Mouse (Mus musculus): ENCODE data around the gene Acrv1.
"Not testable (repeated sequence)": the region's sequence is repeated elsewhere in the genome, so short reads cannot be mapped to it uniquely, and the experiment has no call there.

Acrv1 gene

GRCm38 (mm10) chr9:36692920-36693319, at the start of gene Acrv1:
Gene Acrv1, plus strand, starts transcription at chr9:36693220.
- no peak for DNase-seq (ENCODE audit: extremely low read depth, low read depth)

GRCm38 (mm10) chr9:36643276-36643675, 49.7 kb upstream of the Acrv1 start, which contains the start of gene A630095E13Rik:
Gene A630095E13Rik, minus strand, starts transcription at chr9:36643376.
- DNase-seq (ENCODE audit: extremely low read depth, low read depth): not testable (repeated sequence)

DNA sequence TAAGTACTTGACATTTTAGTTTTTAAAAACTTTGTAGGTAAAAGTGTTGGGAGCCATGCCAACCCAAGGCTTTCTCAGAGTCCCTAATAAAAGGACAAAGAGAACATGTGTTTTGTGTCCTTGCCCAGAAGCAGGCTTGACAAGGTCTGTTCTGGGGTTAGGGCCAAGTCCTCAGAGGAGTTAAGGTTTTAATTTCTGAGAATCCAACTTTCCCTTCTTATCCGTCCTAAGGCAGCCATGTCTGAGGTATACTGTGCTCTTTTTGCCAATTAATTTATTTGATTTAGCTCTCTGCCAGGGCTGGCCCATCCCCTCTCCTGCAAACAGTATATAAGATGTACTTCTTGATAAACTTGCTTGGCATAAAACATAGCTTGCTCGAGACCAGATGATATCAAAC, 11.6 kb upstream of the Acrv1 start:
- peak; percentile 17 for DNase-seq (ENCODE audit: extremely low read depth, low read depth)

GRCm38 (mm10) chr9:36687329-36687728, 5.7 kb upstream of the Acrv1 start:
- peak; percentile 14 for DNase-seq (ENCODE audit: extremely low read depth, low read depth)

DNA sequence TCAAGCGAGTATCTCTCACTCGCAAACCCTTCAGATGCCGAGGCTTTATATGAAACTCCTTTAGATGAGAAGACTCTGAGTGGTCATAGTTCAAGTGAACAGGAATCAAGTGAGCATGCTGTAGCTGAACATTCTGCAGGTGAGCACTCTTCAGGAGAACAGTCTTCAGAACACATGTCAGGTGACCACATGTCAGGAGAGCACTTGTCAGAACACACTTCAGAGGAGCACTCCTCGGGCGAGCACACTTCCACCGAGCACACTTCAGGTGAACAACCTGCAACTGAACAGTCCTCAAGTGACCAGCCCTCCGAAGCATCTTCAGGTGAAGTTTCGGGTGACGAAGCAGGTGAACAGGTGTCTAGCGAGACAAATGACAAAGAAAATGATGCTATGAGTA, 1.3 kb downstream of the Acrv1 start:
- no peak for DNase-seq (ENCODE audit: extremely low read depth, low read depth)

DNA sequence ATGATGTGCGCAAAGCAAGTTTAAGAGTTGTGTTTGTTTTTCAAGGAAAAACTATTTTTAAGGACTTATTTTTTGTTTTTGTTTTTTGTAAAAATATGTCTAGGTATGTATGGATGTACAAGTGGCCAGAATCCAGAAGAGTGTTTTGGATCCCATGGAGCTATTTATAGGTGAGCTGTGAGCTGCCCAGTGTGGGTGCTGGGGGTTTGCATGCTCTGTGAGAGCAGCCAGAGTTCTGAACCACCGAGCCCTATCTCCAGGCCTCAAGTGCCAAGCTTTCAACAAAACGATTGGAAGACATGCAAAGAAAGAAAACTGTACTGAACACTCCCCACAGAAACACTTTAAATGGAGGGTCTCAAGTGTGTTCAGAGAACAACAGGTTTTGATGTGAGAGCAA, 12.9 kb downstream of the Acrv1 start:
- DNase-seq (ENCODE audit: extremely low read depth, low read depth): no peak

- DNase-seq (ENCODE audit: extremely low read depth, low read depth): no peak
Observed at GRCm38 (mm10) chr9:36707304-36707703, 14.3 kb downstream of the Acrv1 start.

DNA sequence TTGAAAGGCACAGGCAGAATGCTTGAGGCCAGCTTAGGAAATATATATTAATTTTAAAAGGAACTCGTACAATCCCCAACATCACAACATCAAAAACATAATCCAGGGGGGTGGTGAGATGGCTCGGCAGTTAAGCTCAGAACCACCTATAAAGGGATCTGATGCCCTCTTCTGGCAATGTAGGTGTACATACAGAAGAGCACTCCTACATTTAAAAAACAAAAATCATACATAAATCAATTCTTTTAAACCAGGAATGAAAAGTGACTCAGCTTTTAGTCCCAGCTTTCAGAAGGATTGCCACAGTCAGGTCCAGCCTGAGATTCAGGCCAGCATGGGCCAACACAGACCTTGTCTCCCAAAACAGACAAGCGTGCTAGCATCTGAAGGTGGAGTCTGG, 23.6 kb downstream of the Acrv1 start:
- DNase-seq (ENCODE audit: extremely low read depth, low read depth): no peak

GRCm38 (mm10) chr9:36726131-36727033, 33.4 kb downstream of the Acrv1 start:
- DNase-seq (ENCODE audit: extremely low read depth, low read depth): peak; percentile 82

DNA sequence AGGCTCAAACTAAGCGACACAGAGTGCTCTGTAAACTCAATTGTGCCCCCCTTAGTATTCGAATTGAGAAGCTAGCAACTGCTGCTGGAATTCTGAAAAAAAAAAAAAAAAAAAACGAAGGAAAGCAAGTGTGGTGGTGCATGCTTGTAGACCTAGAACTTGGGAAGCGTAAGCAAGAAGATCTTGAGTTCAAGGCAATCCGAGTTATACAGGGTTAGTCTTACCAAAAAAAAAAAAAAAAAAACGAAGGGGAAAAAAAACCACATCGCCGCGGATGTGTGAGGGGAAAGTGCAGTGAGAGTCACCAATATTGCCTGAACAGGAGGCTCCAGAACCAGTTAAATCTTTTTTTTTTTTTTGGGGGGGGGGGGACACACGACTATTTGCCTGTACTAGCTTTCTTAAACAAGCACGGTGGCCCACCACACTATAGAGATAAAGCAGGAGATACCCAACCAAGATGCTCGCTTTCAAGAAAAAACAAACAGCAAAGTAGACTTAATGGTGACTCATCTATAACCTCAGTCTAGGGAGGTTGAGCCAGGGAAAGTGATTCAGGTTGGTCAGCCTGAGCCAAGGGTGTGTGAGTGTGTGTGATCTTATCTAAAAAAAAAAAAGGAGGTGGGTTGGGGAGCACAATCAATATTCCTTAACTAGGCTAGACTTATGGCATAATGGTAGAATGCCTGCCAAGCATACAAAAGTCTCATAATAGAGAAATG, 34.2 kb downstream of the Acrv1 start, which contains the start of gene Chek1:
TSS of gene Chek1 (minus strand) at position 32 of the 722 bp plus-strand sequence.
- DNase-seq (ENCODE audit: extremely low read depth, low read depth): peak; percentile 34

Data from MEL-GATA-1-ER (cell line).